Mouse (Mus musculus): ENCODE results near the gene Lrrc41. TPM values are rescaled to one million over a fixed set of nuclear protein-coding genes. Genes with fewer than 3 reads are reported as not detected.
A peak's percentile ranks its signal among the peaks of the same experiment; 100 is the strongest.

The Lrrc41 gene
- 10 to 100 TPM; 30.7 to 31.5 TPM for total RNA-seq (2021)
- long read RNA-seq, experiment 1, transcript Lrrc41-201 (10 exons, 3,065 nt), result major isoform, 37 of 43 reads
- long read RNA-seq, experiment 1, partial matches to known transcripts, result 5 of 43 reads
- long read RNA-seq, experiment 1, other reads (novel, unspliced or antisense), result 1 of 43 reads
- long read RNA-seq, experiment 2, transcript Lrrc41-201 (10 exons, 3,065 nt), result major isoform, 40 of 49 reads
- long read RNA-seq, experiment 2, partial matches to known transcripts, result 6 of 49 reads
- long read RNA-seq, experiment 2, other reads (novel, unspliced or antisense), result 3 of 49 reads

DNA sequence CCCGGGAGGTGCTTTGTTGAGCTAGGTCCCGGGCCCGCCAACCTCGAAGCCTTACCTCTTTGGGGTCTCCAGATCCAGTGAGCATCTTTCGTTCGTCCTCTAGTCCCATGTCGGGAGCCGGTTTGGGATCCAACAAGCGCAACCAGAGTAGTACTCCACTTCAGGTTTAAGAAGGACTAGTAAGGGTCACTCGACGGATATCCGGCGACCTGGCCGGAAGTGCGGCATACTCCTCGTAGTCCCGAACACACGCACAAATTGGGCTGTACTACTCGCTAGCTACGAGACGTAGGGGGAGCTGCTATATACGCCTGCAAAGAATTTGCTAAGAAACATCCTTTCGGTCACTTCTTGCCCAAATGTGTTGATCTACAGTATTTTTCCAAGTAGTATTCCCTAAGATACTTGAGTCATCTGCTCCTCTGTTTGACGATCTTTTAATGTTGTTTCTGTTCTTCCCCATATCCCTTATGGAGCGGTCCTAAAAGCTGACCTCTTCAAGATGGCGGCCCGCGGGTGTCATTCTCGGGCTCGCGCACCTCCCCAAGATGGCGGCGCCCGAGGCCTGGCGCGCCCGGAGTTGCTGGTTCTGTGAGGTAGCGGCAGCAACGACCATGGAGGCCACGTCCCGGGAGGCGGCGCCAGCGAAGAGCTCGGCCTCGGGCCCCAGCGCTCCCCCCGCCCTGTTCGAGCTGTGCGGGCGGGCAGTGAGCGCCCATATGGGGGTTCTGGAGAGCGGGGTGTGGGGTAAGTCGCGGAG lies at the start of gene Lrrc41, which contains the start of gene Uqcrh:
TSS of gene Lrrc41 (plus strand) at position 409 of the 760 bp plus-strand sequence.
TSS of gene Uqcrh (minus strand) at position 211 of the 760 bp plus-strand sequence.
- intact Hi-C loops (cut with DNase I), result no loop called here
- peak; percentile 96 for DNase-seq

DNA sequence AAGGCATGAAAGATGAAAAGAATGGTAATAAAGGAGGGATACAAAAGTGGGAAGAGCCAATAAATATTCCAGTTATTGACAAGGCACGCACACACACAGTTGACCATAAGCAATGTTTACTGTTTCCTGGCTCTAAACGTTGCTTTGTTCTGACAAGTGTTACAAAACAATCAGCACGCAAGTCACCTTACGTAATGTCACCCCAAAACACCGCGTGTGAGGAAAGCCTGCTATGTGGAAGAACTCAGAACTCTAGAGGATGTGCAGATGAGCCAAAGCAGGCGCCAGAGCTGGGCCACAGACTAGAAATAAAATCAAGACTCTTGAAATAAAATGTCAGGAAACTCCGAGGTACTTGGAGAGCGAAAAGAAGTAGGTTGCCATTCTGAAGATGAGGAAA lies 42.2 kb upstream of the Lrrc41 start:
- DNase-seq, result no peak
- intact Hi-C loops (cut with DNase I), result no loop called here

- no peak for DNase-seq
- intact Hi-C loops (cut with DNase I), result no loop called here
Observed at GRCm38 (mm10) chr4:116033374-116033773, 41.7 kb upstream of the Lrrc41 start.

DNA sequence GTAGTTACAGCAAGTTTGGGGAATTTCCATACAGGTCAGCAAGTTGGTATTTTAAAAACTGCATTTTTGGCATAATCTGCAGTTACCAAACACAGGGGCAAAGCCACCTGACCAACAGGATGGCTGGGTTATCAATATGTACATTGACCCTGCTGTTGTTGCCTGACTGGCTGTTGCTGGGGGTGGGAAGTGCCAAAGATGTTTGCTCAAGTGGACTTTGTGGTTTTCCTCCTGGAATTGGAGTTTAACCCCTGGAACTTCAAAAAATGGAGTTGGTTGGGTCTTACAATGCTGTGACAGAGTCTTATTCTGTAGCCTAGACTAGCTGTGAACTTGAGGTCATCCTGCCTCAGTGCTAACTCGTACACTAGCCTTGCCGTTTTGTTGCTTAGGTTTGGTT lies 34.6 kb upstream of the Lrrc41 start:
- intact Hi-C loops (cut with DNase I), result no loop called here
- no peak for DNase-seq

GRCm38 (mm10) chr4:116042186-116042585 lies 32.9 kb upstream of the Lrrc41 start:
- intact Hi-C loops (cut with DNase I), result no loop called here
- DNase-seq, result no peak

DNA sequence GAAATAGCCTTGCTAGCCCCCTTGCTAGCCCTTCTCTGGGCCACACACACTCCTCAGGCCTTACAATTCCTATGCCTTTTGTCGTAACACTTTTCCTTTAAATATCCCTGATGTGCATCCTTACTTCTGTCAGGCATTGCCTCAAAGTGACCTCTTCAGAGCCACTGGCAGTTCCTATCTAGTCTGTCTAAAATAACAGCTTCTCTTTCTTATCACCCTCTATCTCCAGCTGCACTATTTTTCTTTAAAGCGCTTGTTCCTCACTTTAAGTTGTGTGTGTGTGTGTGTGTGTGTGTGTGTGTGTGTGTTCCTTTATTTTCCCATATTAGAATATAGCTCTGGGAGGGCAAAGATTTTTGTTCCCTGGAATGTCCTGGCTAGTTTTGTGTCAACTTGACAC lies 28.5 kb upstream of the Lrrc41 start:
- intact Hi-C loops (cut with DNase I), result no loop called here
- no peak for DNase-seq

DNA sequence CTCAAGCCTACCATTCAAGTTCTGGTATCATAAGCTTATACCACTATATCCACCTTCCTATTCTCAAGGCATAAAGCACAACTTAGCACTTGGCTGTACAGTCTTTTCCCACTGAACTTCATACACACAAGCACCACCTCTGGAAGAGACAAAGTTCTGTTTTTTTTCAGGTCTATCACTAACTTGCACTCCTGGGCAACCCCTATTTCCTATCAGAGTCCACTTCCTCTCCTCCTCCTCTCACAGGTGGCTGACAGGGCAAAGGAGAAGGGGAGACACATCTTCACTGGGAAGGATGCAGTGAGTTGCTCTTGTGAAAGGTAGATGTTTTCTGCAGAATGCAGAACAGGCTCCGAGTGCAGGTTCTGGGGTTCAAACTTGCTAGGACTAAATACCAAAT lies 27.4 kb upstream of the Lrrc41 start:
- intact Hi-C loops (cut with DNase I), result no loop called here

DNA sequence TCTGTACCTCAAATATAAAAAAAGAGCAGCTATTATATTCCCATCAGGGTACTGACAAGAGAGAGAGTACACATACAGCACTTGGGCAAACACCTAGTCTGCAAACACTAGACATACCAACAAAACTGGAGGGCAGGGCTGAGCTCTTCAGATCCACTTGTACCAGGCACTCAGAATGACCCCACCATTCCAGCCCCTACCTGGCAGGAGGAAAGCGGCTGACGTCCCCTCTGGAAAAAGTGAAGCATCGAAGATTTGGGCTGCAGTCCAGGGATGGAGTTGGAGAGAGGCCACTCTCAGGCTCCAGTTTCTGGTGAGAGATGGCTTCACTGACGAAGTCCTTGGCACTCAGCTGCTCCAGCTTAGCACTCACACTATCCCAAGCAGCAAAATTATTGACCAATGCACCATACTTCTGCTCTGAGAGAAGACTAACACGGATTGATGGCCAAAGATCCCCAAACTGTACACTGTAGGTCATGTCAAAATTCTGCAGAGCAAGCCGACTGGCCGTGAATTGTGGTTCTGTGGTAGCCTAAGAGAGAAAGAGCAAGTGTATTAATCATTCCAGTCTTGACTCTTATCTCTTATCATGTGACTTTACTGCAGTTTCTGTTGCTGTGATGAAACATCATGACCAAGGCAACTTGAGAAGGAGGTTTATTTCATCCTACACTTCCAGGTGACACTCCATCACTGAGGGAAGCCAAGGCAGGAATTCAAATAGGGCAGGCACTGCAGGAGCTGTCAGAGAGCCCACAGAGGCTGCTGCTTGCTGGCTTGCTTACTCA lies 26.7 kb upstream of the Lrrc41 start:
- peak; percentile 6 to 11 for DNase-seq

More for the DNA sequence above, 27.4 kb upstream of the Lrrc41 start:
- DNase-seq, result no peak

DNA sequence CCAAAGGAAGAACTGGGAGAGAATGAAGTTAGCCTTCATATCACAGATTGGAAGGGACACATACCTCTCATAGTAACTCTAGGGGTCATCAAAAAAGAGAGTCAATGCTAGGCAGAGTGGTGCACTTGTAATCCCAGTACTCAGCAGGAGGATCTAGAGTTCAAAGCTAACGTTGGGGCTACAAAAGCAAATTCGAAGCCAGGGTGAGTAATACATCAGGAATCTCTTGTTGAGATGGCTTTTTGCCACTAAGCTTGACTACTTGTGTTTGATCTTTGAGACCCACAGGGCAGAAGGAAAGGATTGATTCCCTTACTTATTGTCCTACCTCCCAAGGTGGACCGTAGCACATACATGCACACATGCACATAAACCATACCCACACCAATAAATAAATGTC lies 25.9 kb upstream of the Lrrc41 start:
- intact Hi-C loops (cut with DNase I), result no loop called here
- no peak for DNase-seq

More for the DNA sequence above, 26.7 kb upstream of the Lrrc41 start:
- intact Hi-C loops (cut with DNase I), result no loop called here

GRCm38 (mm10) chr4:116052526-116053293 lies 22.4 kb upstream of the Lrrc41 start:
- DNase-seq, result peak; percentile 14 to 17
- intact Hi-C loops (cut with DNase I), result no loop called here

DNA sequence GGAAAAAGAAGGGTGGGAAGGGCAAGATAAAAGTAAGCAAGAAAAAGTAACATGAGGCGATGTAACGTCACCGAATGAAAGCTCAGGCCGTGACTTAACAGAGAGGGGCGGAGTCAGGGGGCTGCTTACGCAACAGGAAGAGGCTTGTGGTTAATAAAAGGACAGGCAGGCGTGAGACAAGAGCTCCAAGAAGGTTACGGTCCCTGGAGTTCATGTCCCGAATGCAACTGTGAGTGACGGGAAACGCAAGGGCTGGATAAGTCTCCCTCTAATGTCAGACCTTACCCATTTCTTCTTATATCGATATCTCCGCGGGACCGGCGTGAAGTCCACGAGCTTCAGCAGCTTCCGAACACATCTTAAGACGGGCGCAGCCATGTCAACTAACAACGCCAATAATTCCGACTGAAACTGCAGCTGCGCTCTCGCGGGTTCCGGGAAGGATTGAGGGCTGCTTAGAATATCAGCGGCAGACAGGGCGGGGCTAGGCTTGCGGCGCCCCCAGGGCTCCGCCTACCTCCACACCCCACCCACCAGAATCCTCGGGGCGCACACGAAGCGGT lies 21.6 kb upstream of the Lrrc41 start, which contains the start of gene Nsun4:
TSS of gene Nsun4 (minus strand) at position 478 of the 563 bp plus-strand sequence.
- intact Hi-C loops (cut with DNase I), result no loop called here
- DNase-seq, result peak; percentile 89 to 90

GRCm38 (mm10) chr4:116057559-116057958 lies 17.5 kb upstream of the Lrrc41 start:
- intact Hi-C loops (cut with DNase I), result loop anchor here (2.0 kb wide), 1 partner anchor 13 kb away; no protein-coding TSS in a partner anchor

DNA sequence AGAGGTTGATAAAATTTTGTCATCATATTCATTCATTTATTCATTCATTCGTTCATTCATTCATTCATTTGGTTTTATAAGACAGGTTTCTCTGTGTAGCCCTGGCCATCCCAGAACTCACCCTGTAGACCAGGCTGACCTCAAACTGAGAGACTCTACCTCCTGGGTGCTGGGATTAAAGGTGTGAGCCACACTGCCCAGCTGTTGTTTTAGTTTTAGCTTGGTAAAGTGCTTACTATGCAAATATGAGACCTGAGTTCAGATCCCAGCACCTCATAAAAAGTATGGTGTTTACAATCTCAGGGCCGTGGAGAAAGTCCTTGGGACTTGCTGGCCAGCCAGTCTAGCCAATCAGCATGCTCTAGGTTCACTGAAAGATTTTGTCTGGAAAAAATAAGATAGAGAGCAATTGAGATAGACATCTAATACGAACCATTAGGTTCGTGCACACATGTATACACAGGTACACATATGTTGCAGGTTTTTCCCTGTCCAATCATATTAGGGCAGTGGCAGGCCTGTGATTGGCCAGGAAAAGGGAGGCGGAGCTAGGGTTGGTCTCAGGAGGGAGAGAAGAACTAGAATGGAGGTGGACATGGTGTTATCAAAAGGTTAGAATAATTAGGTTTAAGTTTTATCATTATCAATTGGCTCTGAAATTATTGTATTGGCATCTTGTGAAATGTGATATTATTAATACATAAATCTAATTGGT lies 15.9 kb upstream of the Lrrc41 start:
- DNase-seq, result no peak
- intact Hi-C loops (cut with DNase I), result no loop called here

More at GRCm38 (mm10) chr4:116057559-116057958, 17.5 kb upstream of the Lrrc41 start:
- no peak for DNase-seq

- intact Hi-C loops (cut with DNase I), result no loop called here
- no peak for DNase-seq
Observed at GRCm38 (mm10) chr4:116063855-116064254, 11.2 kb upstream of the Lrrc41 start.

- intact Hi-C loops (cut with DNase I), result loop anchor here (2.0 kb wide), 1 partner anchor 13 kb away; no protein-coding TSS in a partner anchor
- no peak for DNase-seq
Observed at GRCm38 (mm10) chr4:116070116-116070515, 5.0 kb upstream of the Lrrc41 start.

GRCm38 (mm10) chr4:116073146-116073545 lies 1.9 kb upstream of the Lrrc41 start:
- intact Hi-C loops (cut with DNase I), result no loop called here
- no peak for DNase-seq

DNA sequence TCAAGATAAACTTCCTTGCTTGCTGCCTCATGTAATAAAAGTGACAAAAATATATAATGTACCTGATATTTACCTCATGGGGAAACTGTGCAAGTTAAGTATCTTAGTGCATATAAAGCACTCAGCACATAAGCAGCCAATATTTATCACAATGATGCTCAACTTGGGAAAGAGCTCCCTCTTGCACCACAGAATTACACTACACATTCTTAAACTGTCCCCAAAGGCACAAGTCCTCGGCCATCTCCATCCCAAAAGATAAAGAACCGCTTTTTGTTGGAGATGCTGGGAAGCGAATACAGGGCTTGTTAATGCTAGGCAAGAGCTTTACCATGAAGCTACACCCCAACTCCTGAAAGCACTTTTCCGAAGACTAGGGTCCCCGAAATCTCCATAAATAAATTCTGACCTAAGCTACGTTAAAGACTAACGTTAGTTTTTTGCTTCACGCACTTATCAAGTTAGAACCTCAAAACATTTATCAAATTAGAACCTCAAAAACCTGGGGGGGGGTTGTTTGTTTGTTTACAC lies 859 bp upstream of the Lrrc41 start:
- DNase-seq, result no peak
- intact Hi-C loops (cut with DNase I), result no loop called here

- intact Hi-C loops (cut with DNase I), result no loop called here
Observed at GRCm38 (mm10) chr4:116075631-116076368, 731 bp downstream of the Lrrc41 start.

More at GRCm38 (mm10) chr4:116075631-116076368, 731 bp downstream of the Lrrc41 start:
- DNase-seq, result peak; percentile 77 to 83

Measured in heart, postnatal 14 days (tissue).